Mouse (Mus musculus): ENCODE measurements around the gene Il5.

DNA sequence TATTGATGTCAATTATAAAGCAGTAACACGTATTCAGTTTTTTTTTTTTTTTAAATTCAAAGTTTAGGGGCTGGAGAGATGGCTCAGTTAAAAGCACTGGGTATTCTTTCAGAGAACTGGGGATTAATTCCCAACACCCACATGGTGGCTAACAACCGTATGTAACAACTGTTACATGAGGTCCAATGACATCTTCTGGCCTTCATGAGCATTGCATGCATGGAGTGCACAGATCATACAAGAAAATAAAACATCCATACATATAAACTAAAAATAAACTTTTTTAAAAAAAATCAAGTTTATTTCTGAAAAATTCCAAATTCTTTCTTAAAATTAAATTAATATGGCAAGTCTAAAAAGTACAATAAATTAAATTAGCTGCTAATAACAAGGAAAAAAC lies 38.9 kb upstream of the Il5 start:
- TF ChIP-seq CTCF (IDR thresholded peaks at IDR 0.05; ENCODE audit: borderline replicate concordance, extremely low read depth, insufficient read depth, insufficient read length) (no peak), POLR2A (IDR thresholded peaks at IDR 0.05; ENCODE audit: borderline replicate concordance, extremely low read depth, insufficient read depth, insufficient read length, poor library complexity, severe bottlenecking) (no peak)

Measured in brain, embryonic 14.5 days (tissue).